Mouse (Mus musculus): ENCODE results near the gene Fndc7. TPM values are rescaled to one million over a fixed set of nuclear protein-coding genes. Genes with fewer than 3 reads are reported as not detected.

Gene Fndc7
- 0.14 and 0.16 TPM in 2 replicates for total RNA-seq (2014; rRNA removed)
- 0.06 TPM in 1 of 2 replicates, not detected in the other for polyA plus RNA-seq (2015; fragmentation: Nextera tagmentation; extraction: Ambion mirVana)

DNA sequence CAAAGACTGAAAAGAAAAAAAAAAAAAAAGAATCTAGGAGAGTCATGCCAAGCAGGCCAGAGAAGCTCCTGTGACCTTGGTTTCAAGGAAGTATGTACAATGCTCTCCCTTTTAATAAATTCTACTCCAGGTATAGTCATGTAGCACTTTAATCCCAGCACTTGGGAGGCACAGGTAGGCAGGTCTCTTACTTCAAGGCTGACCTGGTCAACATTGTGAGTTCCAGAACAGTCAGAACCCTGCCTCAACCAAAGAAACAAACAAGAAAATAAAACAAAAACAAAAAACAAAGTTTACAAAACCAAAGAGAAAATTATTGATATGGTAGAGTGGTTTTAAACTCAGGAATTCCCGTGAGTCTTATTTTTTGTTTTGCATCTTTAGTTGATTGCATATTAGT is at the start of gene Fndc7:
TSS of gene Fndc7 (minus strand) at position 101 of the 400 bp plus-strand sequence.
- Histone ChIP-seq H3K36me3 (ENCODE audit: insufficient read depth, low read length) (no peaks in the 10 kb centered on the region), H3K4me1 (ENCODE audit: insufficient read depth, low read length) (no peaks in the 10 kb centered on the region), H3K9me3 (ENCODE audit: low read length) (no peaks in the 10 kb centered on the region), H3K27ac (no peak within 1 kb of the TSS), H3K27me3 (ENCODE audit: insufficient read depth, low read length) (no peaks in the 10 kb centered on the region), H3K4me2 (ENCODE audit: low read depth, low read length) (no peak within 1 kb of the TSS), H3K4me3 (ENCODE audit: low read length) (no peak within 1 kb of the TSS), H3K9ac (replicated peaks; ENCODE audit: low read length) (no peak within 1 kb of the TSS)
- no peak for DNase-seq (ENCODE audit: low spot score)
- TF ChIP-seq CTCF (IDR thresholded peaks at IDR 0.05; ENCODE audit: low read depth) = no peak
- ATAC-seq = no peak
- WGBS = 85% methylated on average over 1 of the region's 1 CpGs

- Histone ChIP-seq H3K27ac (no peak within 1 kb of the TSS), H3K9me3 (ENCODE audit: low read length) (no peaks in the 10 kb centered on the region), H3K4me3 (ENCODE audit: low read length) (peak within 1 kb of the TSS; percentile 14), H3K4me2 (ENCODE audit: low read depth, low read length) (peak within 1 kb of the TSS; percentile 46), H3K4me1 (ENCODE audit: insufficient read depth, low read length) (no peaks in the 10 kb centered on the region), H3K36me3 (ENCODE audit: insufficient read depth, low read length) (no peaks in the 10 kb centered on the region), H3K9ac (replicated peaks; ENCODE audit: low read length) (0 out of 2 replicates have a peak within 1 kb of the TSS, but pooled peaks have one; percentile 19), H3K27me3 (ENCODE audit: insufficient read depth, low read length) (no peaks in the 10 kb centered on the region)
- TF ChIP-seq CTCF (IDR thresholded peaks at IDR 0.05; ENCODE audit: low read depth) = no peak
- DNase-seq (ENCODE audit: low spot score) (no peak), ATAC-seq (no peak)
- 85% methylated on average over 5 of the region's 5 CpGs for WGBS
Observed at GRCm38 (mm10) chr3:108939573-108939972, 49.8 kb upstream of the Fndc7 start, which contains the start of gene Henmt1. Gene Henmt1 (plus strand): TSS chr3:108939873.

- Histone ChIP-seq H3K9me3 (ENCODE audit: low read length) (no peaks in the 10 kb centered on the region), H3K27ac (no peak overlapping the region), H3K9ac (replicated peaks; ENCODE audit: low read length) (no peak overlapping the region), H3K4me1 (ENCODE audit: insufficient read depth, low read length) (no peaks in the 10 kb centered on the region), H3K27me3 (ENCODE audit: insufficient read depth, low read length) (no peaks in the 10 kb centered on the region), H3K4me2 (ENCODE audit: low read depth, low read length) (no peak overlapping the region), H3K36me3 (ENCODE audit: insufficient read depth, low read length) (no peaks in the 10 kb centered on the region), H3K4me3 (ENCODE audit: low read length) (no peak overlapping the region)
- ATAC-seq (no peak), DNase-seq (ENCODE audit: low spot score) (no peak)
- 93% methylated on average over 5 of the region's 5 CpGs for WGBS
- no peak for TF ChIP-seq CTCF (IDR thresholded peaks at IDR 0.05; ENCODE audit: low read depth)
Observed at GRCm38 (mm10) chr3:108938691-108939090, 48.9 kb upstream of the Fndc7 start.

- H3K9me3 ChIP-seq (ENCODE audit: low read length) = no peaks in the 10 kb centered on the region
- no peaks in the 10 kb centered on the region for H3K4me1 ChIP-seq (ENCODE audit: insufficient read depth, low read length)
- no peaks in the 10 kb centered on the region for H3K27me3 ChIP-seq (ENCODE audit: insufficient read depth, low read length)
- no peaks in the 10 kb centered on the region for H3K36me3 ChIP-seq (ENCODE audit: insufficient read depth, low read length)
- H3K4me3 ChIP-seq (ENCODE audit: low read length) = no peak overlapping the region
- H3K9ac ChIP-seq (replicated peaks; ENCODE audit: low read length) = no peak overlapping the region
- H3K4me2 ChIP-seq (ENCODE audit: low read depth, low read length) = no peak overlapping the region
- H3K27ac ChIP-seq = no peak overlapping the region
- WGBS = 94% methylated on average over 6 of the region's 6 CpGs
- TF ChIP-seq CTCF (IDR thresholded peaks at IDR 0.05; ENCODE audit: low read depth) = no peak
- no peak for ATAC-seq
- no peak for DNase-seq (ENCODE audit: low spot score)
Observed at GRCm38 (mm10) chr3:108933557-108933956, 43.7 kb upstream of the Fndc7 start.

GRCm38 (mm10) chr3:108926308-108926707 is 36.5 kb upstream of the Fndc7 start:
- no peak for DNase-seq (ENCODE audit: low spot score)
- no peaks in the 10 kb centered on the region for H3K4me1 ChIP-seq (ENCODE audit: insufficient read depth, low read length)
- H3K4me2 ChIP-seq (ENCODE audit: low read depth, low read length) = no peak overlapping the region
- TF ChIP-seq CTCF (IDR thresholded peaks at IDR 0.05; ENCODE audit: low read depth) = no peak
- no peak overlapping the region for H3K9ac ChIP-seq (replicated peaks; ENCODE audit: low read length)
- H3K9me3 ChIP-seq (ENCODE audit: low read length) = no peaks in the 10 kb centered on the region
- no peak overlapping the region for H3K4me3 ChIP-seq (ENCODE audit: low read length)
- H3K27ac ChIP-seq = no peak overlapping the region
- no peak for ATAC-seq
- H3K27me3 ChIP-seq (ENCODE audit: insufficient read depth, low read length) = no peaks in the 10 kb centered on the region
- H3K36me3 ChIP-seq (ENCODE audit: insufficient read depth, low read length) = no peaks in the 10 kb centered on the region
- 67% methylated on average over 1 of the region's 1 CpGs for WGBS

DNA sequence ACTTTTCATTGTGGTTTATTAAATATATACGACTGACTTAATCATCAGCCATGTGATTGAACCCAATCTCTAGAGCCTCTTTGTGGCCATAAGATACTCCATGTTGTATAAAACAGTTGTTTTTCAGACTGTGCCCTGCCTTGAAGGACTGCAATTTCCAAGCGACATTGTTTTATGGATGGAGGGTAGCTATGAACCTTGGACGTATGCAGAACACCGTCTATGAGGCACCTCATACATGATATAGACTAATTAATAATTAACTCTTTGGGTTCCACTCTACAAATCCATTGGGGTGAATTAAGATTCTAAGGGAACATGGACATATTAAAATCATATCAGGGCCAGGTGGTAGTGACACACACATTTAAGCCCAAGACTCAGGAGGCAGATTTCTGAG is 35.9 kb upstream of the Fndc7 start:
- Histone ChIP-seq H3K27me3 (ENCODE audit: insufficient read depth, low read length) (no peaks in the 10 kb centered on the region), H3K4me2 (ENCODE audit: low read depth, low read length) (no peak overlapping the region), H3K9me3 (ENCODE audit: low read length) (no peaks in the 10 kb centered on the region), H3K36me3 (ENCODE audit: insufficient read depth, low read length) (no peaks in the 10 kb centered on the region), H3K4me3 (ENCODE audit: low read length) (no peak overlapping the region), H3K27ac (no peak overlapping the region), H3K4me1 (ENCODE audit: insufficient read depth, low read length) (no peaks in the 10 kb centered on the region), H3K9ac (replicated peaks; ENCODE audit: low read length) (no peak overlapping the region)
- DNase-seq (ENCODE audit: low spot score) (no peak), ATAC-seq (no peak)
- 88% methylated on average over 4 of the region's 4 CpGs for WGBS
- TF ChIP-seq CTCF (IDR thresholded peaks at IDR 0.05; ENCODE audit: low read depth) = no peak

GRCm38 (mm10) chr3:108921822-108922221 is 32.0 kb upstream of the Fndc7 start:
- Histone ChIP-seq H3K27me3 (ENCODE audit: insufficient read depth, low read length) (no peaks in the 10 kb centered on the region), H3K9ac (replicated peaks; ENCODE audit: low read length) (no peak overlapping the region), H3K27ac (no peak overlapping the region), H3K4me1 (ENCODE audit: insufficient read depth, low read length) (no peaks in the 10 kb centered on the region), H3K4me2 (ENCODE audit: low read depth, low read length) (no peak overlapping the region), H3K9me3 (ENCODE audit: low read length) (no peaks in the 10 kb centered on the region), H3K36me3 (ENCODE audit: insufficient read depth, low read length) (no peaks in the 10 kb centered on the region), H3K4me3 (ENCODE audit: low read length) (no peak overlapping the region)
- WGBS = 90% methylated on average over 1 of the region's 1 CpGs
- ATAC-seq (no peak), DNase-seq (ENCODE audit: low spot score) (no peak)
- TF ChIP-seq CTCF (IDR thresholded peaks at IDR 0.05; ENCODE audit: low read depth) = no peak
